Mouse (Mus musculus) layer of hippocampus, postnatal 36 days (tissue): ENCODE measurements at regions not wholly inside any gene's neighbourhood (a gene's known extent, or its start where the extent isn't known, plus 50 kb on each side); places are given as distances from the start of the nearest gene placed in this dataset.

Experiments used
- DNase-seq, 2 experiments: peaks; one replicate each; pipeline ENCODE4 v3.0.0; 2022

DNA sequence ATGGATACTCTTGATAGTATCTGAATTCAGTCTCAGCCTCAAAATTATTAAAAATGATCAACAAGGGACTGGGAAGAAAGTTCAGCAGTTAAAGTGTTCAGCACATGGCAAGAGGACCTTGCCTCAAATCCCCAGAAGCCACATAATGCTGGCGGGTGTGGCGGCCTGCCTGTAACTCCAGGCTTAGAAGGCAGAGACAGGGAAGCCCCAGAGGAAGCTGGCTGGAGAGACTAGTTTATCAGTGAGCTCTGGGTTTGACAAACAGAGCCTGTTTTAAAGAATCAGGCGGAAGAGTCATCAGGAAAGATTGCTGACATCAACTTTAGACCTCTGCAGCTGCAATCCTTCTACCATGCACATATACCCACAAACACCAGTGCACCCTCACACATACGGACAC lies 52.1 kb upstream of the Fyn start:
- DNase-seq, result no peak

DNA sequence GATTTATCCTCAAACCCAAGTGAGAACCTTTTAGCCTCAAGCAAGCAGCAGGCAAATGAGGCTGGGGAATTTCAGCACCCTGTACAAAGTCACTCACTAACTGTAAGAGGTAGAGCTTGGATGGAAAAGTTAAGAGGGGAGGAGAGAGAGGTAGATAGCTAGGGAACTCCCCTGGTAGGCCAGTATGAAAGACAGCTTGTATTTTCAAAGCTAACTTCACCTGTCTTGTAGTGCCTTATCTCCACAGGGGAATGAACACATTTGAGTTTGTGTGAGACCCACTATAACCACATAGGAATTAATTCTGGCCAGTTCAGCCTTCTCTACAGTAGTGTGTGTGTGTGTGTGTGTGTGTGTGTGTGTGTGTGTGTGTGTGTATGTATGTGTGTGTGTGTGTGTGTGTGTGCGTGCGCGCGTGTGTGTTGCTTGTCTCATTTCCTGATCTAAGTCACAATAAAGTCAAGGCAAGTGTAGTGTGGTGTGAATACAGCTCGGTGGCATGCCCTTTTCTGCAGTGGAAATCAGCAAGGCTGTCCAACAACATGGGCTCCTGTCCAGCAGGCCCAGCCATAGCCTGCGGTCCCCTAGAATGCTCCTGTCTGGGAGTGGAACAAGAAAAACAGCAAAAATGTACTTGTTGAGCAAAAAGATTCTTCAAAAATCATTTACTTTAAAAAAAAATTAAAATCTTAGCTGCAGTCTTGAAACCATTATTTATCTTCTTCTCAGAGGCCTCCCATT lies 53.1 kb upstream of the Fyn start:
- DNase-seq, result no peak

DNA sequence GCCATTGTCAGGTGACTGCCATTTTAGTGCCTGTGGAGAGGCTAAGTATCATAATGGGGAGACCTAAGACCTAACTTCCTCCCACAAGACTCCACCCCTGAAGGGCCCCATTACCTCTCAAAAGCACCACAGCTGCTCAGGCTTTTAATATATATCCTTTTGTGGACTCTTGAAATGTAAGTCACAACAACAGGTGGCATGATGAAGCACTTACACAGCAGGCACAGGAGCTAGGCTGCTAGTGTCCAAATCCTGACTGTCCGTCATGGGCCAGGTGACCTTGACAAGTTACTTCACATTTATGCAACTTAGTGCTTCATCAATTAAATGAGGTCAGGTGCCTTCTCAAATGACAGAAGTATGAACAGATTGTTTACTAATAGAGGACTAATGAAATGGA lies 57.2 kb upstream of the Fyn start:
- DNase-seq, result no peak

DNA sequence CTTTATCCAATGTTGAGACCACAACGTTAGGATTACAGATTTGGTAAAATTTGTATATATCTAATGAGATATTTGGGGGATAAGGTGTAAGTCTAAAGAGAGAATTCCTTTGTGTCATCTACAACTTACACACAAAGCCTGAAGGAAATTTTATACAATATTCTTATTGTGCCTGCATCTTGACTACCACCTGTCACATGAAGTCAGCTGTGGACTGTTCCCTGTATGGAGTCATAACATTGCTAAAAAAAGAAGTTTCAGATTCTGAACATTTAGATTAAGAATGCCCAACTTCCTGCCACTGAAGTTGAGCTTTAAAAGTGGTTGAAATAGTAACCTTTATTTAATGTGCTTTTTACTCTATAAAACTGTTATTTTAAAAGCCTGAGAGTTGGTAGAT lies 60.1 kb upstream of the Fyn start:
- DNase-seq, result no peak

DNA sequence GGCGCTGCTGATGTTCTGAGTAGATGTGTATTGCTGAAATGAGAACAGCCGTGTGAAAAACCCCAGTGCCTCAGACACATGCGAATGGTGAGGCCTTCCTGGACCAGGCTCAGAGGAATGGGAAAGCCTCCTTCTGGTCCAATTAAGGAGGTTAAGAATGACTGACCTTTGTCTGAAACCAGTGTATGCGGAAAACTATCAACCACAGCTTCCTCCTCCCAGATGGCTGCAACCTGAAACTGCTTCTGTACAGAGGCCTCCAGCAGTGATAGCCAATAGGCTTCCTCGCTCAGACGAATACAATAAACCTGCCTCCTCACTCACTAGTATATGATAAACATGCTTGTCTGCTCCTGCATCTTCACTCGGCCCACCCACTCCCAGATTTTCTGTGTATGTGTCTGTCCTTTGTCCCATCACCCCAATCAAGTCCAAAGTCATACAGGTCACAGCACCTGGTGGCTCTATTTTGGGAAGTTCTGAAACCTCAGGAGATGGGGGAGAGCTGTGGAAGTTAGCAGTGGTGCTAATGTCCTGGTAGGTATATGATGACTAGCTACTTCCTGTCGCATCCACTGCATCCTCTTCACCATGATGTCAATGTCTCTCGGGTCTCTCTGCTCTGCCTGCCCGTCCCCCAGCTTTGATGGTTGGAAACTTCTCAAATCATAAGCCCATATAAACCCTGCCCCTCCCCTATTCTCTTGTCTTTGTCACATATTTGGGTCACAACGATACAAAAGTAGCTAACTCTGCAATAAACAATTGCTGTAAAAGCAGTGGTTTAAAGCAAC lies 75.8 kb upstream of the Fyn start:
- DNase-seq, result no peak

DNA sequence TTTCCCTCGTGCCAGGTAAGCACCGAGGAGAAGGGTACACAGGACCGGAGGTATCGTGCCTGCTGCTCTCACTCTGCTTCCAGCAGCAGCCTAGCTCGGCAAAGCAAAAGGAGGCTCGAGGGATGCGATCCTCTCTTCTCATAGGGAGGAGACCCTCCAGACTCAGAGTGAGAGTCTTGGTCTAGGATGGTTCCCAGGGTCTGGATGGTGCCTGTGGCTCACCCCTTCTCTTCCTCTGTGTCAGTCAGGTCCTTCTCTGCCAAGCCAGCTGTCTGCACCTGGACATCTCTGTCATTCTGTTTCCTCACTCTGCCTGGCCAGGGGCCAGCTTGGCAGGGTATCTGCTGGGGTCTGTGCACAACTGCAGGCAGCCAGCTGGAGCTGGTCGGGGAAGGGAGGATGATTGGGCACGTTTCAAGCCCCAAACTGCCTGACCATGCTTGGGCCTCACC lies 76.9 kb upstream of the Fyn start:
- peak; percentile 4 to 11 for DNase-seq

DNA sequence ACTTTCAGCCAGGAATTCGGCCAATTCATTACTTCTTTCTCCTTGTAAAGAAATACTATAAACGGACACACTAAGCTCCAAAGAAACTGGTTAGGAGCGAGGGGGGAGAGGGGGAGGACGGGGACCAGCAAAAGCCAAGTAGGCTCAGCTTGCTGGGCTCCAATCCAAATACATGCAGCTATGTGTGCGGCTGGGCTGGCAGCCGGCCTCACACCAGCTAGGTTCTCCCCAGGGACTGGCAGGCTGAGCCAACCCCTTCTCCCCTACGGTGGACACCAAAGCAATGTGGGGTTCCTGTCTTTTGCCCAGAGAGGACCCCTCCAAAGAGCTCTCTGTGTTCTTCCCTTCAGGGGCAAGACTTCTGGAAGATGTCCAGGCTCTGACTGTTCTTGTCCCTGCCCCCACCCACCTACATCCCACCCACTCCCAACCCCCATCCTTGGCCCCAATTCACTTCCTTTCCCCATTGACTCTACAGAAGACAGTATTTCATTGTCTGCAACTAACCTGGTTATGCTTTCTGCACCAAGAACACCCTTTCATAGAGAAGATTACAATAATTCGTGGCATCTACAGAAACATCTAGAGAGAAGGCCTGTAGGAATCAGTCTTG lies 77.4 kb upstream of the Fyn start:
- peak; percentile 34 to 49 for DNase-seq

DNA sequence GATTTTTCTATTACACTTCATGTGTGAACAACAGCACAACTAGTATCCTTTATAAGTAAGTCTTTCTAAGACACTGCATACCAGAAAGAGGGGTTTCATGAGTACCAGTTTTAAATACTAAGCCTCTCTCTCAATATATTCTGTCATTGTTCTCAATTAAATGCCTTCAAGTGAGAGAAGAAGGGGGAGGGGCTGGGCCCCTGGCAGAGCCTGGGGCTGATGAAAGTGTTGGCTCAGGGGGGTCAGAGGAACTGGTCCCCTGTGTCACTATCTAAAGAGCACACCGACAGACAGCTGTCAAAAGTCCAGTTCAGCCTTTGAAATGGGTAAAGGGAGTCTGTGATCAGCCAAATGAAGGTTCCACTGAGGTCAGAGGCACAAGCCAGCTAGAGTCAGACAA lies 78.4 kb upstream of the Fyn start:
- DNase-seq, result no peak

DNA sequence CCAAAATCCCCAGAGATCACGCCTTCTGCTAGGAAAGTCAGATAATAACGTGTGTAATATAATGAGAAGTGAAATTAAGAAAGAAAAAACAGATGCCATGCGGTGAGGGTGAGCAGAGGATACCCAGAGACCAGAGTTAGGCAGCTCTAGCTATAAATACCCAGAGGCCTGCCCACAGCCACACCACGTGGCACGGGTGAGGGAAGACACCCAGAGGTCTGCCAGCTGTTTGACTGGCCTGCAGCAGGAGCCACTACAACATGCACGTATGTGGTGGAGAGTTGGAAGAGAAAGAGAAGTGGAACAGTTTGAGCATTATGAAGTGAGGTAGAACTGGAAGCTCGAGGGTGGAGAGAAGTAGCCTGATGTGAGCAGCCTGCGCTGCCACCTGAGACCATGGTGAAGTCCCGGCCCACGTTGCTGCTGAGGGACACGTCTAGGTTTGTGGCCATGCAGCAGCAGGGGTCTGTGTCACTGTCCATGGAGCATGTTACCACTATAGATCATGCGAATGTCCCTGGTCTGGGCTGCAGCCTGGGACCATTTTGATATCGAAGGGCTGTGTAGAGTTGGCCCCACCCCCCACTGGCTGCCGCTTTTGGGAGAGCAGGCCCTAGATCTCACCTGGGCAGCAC lies 88.2 kb upstream of the Fyn start:
- no peak for DNase-seq

DNA sequence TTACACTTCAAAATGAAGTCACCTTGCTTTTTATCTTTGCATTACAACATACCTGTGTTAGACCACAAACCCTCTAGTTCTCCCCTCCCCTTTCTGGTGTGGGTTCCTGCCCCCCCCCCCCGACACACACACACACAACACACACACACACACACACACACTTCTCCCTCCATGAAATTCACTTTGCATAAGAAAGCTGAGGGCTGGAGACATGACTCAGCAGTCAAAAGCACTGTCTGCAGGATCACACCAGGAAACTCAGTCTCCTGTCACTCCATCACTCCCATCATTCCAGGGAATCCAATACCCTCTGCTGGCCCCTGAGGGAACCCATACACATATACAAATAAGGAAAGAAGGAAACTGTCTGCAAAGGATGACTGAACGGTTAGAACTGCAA lies 94.5 kb upstream of the Fyn start:
- DNase-seq, result no peak

DNA sequence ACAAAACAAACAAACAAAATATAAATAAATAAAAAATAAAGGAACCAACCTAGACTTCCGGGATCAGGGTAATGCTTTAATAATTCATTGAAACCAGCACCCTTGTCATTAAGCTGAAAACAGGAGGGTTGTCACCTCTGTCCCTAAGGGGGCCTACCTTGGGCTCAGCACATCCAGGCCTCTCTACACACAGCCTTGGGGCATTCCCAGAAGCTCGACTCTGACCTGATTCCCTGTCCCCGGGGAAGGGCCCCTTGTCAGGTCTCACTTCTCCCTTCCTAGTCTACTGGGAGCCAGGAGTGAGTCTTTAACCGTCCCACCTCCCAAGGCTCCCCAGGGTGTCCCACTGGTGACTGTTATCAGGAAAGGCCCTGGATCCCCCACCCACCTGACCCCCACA lies 95.2 kb upstream of the Fyn start:
- DNase-seq, result no peak

DNA sequence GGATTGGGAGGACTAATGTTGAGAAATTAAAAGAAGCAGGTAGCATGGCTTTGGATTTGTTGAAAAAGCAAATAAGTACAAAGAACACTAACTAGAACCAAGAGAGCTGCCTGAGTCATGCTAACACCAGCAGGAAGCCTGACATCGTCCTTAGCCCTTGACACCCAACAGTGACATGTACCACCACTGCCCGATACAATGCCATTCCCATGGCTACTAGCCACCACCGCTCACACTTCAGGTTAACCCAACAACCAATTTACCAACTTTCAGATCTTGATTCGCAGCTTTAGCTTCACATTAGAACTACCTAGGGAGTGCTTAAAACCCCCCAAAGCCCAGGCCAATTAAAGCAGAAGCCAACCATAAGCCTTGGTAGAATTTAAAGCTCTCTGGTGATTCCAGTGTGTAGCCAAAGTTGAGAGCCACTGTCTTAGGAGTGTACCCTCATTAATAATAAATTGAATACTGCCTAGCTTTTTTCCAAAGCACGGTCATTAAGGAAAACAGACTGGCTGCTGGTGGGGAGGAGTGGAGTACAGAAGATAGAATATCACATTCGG lies 96.2 kb upstream of the Fyn start:
- DNase-seq, result no peak

DNA sequence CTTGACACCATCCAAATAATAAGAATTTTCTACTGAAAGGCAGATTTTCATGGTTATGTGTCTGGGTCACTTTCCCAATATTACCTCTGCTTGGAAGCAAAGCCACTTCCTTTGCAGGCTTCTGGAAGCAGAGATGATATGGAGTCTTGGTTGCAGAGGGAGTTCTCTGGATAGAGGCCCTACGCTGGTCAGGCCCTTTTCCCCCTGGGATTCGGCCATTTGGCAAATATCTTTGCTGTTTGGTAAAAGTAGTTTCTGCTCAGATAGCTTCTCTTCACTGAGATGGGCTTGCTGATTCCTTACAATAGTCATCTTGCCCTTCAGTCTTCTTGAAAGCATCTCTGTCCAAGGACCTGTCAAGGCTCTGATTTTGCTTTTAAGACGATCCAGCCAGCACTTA lies 98.2 kb upstream of the Fyn start:
- no peak for DNase-seq

DNA sequence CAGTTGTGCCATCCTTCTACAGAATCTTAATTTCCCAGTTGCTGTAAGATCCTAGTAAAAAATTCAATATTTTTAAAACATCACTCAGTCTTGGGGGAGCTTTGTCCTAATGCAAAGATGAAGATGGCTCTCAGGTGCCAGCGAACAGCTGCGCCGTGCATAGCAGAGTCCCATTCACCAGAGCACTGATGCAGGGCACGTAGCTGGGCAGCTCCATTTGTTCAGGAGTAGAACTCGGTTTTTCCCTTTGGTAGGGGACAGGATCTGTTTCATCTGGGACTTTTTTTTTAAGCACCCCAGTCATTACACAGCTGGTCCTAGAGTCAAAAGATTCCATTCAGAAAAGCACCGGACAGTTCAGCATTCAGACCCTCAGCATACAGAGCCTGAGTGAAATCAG lies 101.4 kb upstream of the Fyn start:
- no peak for DNase-seq

DNA sequence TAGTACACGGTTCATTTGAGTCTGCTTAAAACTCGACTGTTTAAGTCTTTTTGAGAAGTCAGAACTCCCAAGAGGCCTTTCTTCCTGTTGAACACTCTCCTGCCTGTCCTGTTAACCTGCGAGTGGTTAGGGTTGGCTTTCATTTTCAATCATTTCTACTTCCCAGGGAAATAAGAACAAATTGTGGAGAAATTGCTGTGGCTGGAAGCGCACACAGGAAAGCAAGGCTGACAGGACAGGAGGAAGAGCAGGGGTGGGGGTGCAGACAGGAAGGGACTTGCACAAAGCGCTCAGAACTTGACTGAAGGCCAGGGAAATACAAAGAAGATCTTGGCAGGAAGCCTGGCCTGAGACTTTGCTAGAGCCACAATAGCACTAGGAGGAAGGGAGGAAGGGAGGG lies 102.2 kb upstream of the Fyn start:
- peak; percentile 65 to 67 for DNase-seq

DNA sequence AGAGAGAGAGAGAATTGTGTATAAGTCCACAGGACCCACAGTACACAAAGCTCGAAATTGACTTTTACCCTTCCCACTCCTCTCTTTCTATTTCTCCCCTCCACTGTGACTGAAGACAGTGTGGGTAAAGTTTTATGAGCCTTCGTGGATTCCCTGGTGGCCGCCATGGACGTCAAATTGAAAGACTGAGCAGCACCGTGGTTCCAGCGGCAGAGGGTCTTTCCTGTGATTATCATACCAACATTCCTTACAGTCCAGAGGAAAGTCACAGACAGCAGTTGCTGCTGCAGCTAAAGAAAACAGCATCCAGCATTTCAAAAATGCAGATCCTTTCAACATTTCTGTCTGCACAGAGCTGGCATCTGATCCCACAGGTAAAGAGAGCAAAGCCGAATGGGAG lies 98.9 kb upstream of the Ccn6 start:
- DNase-seq, result no peak

DNA sequence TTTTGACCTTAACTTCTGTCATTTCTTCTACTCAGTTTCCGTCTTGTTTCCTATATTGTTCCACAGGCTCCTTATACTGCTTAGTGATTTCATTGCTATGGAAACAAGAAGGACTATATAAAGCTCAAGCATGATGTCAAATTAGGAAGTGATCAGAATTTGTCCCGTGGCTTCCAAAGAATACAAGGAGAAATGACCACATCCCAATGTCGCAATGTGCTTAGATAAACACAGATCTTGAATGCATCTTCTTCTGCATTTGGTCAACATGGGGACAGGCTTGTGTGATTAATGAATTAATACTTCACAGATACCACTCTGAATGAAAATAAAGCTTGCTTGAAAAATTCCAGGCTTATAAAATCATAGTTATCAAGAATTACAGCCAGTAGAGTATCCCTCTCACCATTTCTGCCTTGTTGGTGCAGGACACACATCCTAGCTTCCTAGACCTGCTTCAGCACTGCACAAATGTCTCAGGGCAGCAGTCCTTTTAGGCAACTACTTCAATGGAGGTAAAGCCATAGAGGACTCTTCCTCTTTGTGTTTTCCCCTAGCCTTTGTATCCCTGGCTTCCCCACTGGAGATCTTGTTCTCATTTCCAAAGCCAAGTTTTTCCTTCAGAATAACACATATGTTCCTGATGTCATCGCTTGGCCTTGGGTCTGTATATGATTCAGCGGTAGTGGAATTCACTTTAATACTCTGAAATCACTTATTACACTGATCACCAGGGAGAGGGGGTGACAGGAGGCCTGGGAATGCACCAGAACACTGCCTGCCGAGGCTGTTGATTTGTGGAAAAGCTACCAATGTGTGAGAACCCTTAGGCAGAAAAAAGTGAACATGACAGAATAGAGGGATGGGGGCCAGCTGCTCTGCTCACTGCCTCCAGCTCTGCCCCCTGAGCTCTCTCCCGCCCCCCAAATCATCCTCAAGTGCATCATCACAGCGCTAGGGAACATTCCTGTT lies 97.9 kb upstream of the Ccn6 start:
- peak in 1 of 2 experiments; percentile 9 for DNase-seq

DNA sequence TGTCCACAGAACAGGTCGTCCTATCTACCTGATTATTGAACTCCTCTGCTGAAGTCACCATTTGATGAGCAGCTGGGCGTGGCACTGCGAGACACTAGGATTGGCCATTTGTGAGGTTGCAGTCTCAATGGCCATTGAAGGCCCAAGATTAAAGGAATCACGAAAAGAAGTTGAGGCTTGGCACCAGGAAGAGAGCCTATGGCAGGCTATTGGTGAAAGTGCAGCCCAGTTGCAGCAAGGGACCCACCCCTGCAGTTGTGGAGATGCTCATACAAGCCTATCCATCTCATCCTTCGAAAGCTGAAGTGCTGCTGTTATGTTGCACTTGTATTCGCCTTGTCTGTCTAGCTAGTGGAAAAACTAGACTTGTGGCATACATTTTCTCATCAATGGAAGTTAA lies 96.5 kb upstream of the Ccn6 start:
- no peak for DNase-seq

DNA sequence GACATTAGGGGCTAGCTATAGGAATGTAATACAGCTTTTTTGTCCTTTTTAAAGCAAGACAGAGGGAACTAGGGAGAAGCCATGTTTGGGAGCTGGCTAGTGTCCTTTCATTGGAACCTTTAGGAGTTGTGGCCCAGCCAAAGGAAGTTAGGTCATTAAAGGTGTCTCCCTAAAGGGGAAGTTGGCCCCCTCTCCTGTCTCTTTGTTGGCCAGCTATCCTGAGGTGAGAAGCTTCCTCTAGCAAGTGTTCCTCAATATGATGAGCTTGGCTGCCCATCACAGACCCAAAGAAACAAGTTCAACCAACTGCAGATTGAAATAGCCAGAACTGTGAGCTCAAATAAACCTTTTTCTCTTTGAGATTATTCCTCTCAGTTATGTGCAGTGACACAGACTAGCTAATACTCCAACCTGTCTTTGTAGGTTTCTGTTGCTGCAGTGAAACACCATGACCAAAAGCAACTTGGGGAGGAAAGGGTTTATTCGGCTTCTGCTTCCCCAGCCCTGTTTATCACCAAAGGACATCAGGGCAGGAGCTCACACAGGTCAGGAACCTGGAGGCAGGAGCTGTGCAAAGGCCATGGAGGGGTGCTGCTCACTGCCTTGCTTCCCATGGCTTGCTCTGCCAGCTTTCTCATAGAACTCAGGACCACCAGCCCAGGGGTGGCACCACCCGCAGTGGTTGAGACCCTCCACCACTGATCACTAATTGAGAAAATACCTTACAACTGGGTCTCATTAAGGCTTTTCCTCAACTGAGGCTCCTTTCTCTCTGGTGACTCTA lies 94.0 kb upstream of the Ccn6 start:
- no peak for DNase-seq

DNA sequence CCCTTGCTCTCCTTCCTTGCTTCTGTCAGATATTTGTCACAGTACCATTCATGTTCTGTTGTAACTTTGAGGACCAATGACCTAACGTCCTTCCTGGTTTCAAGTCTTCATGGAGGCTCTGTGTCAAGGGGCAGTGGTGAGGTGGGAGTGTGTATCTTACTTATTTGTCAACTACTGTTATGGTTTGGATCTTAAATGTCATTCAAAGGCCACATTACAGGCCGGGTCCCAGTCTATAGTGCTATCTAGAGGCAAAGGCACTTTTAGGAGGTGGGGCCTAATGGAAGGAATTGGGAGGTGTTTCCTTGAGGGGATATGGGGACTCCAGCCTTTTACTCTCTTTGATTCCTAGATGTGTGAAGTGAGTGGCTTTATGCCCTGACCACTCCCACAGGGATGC lies 91.0 kb upstream of the Ccn6 start:
- no peak for DNase-seq

DNA sequence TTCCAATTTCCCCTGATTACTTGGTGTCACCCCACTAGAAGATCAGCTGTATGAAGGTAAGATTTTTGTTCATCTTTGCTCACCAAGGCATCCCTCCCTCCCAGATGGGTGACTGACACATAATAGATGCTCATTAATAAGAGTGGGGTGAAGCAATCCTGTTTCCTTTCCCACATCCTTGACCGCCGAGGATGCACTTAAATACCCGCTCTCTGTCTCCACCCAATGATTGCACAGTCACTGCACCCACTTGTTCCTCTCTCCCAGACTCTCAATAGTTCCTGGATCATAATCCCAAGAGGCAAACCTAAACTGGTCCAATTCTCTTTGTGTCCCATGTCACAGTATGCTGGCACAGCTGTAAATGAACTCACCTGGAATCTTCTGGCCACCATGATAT lies 86.4 kb upstream of the Ccn6 start:
- DNase-seq, result no peak
